Mouse (Mus musculus) CH12.LX (cell line): ENCODE results near the gene Mrpl58.

Experiments
- CHD1 ChIP-seq: IDR thresholded peaks from 2 replicates; pipeline ENCODE4 v1.6.1; 2012; ENCODE audit warnings: low read depth, low read length, improper control_type of control experiment, inconsistent platforms
- CHD2 ChIP-seq: IDR thresholded peaks from 2 replicates; pipeline ENCODE4 v1.6.1; 2011; ENCODE audit warnings: low read length, improper control_type of control experiment
- CTCF ChIP-seq, 2 experiments: IDR thresholded peaks in 1 of 2; conservative IDR thresholded peaks in 1 of 2; 2 replicates each; pipeline ENCODE4 v1.5.1; 2011 to 2012; ENCODE audit warnings: low read depth in 2 of 2, low read length in 2 of 2, improper control_type of control experiment in 1 of 2, inconsistent platforms in 1 of 2, mild to moderate bottlenecking in 1 of 2, moderate library complexity in 1 of 2
- EP300 ChIP-seq: IDR thresholded peaks from 2 replicates; pipeline ENCODE4 v1.6.1; 2011; ENCODE audit warnings: low read length, improper control_type of control experiment
- GABPA ChIP-seq: IDR thresholded peaks from 2 replicates; pipeline ENCODE4 v1.6.1; 2012; ENCODE audit warnings: low read depth, low read length, improper control_type of control experiment, inconsistent platforms; ENCODE audit not compliant: insufficient replicate concordance
- MAFK ChIP-seq: IDR thresholded peaks from 2 replicates; pipeline ENCODE4 v1.6.1; 2011; ENCODE audit warnings: low read length, improper control_type of control experiment; ENCODE audit not compliant: insufficient replicate concordance
- MYC ChIP-seq: IDR thresholded peaks from 2 replicates; pipeline ENCODE4 v1.6.1; 2011; ENCODE audit warnings: low read depth, mild to moderate bottlenecking, improper control_type of control experiment, low read length
- POLR2A ChIP-seq: IDR thresholded peaks from 2 replicates; pipeline ENCODE4 v1.6.1; 2011; ENCODE audit warnings: low read depth, mild to moderate bottlenecking, improper control_type of control experiment, low read length
- POLR2AphosphoS2 ChIP-seq: IDR thresholded peaks from 2 replicates; pipeline ENCODE4 v1.6.1; 2011; ENCODE audit warnings: low read depth, low read length, improper control_type of control experiment
- SMC3 ChIP-seq: IDR thresholded peaks from 2 replicates; pipeline ENCODE4 v1.6.1; 2011; ENCODE audit warnings: low read depth, low read length, improper control_type of control experiment
- TCF12 ChIP-seq: IDR thresholded peaks from 2 replicates; pipeline ENCODE4 v1.6.1; 2014; ENCODE audit warnings: low read depth, mild to moderate bottlenecking, inconsistent platforms, low read length, improper control_type of control experiment
- USF1 ChIP-seq: IDR thresholded peaks from 2 replicates; pipeline ENCODE4 v1.6.1; 2014; ENCODE audit warnings: low read depth, mild to moderate bottlenecking, inconsistent platforms, low read length, improper control_type of control experiment
- ZC3H11A ChIP-seq: IDR thresholded peaks from 2 replicates; pipeline ENCODE4 v1.6.1; 2012; ENCODE audit warnings: low read depth, mild to moderate bottlenecking, inconsistent platforms, low read length, improper control_type of control experiment
- ZNF384 ChIP-seq: IDR thresholded peaks from 2 replicates; pipeline ENCODE4 v1.6.1; 2012; ENCODE audit warnings: low read depth, low read length, improper control_type of control experiment, inconsistent platforms

- peak; percentile 42 to 49 for TF ChIP-seq CTCF (conservative IDR thresholded peaks at IDR 0.05 in 1 of 2, IDR thresholded peaks at IDR 0.05 in 1 of 2; ENCODE audit: low read depth in 2 of 2, low read length in 2 of 2)
- TF ChIP-seq MYC, result no peak
- TF ChIP-seq ZNF384, result no peak
- peak; percentile 10; the same call in 1 of the 2 replicates for TF ChIP-seq SMC3
- TF ChIP-seq CHD1, result no peak
- TF ChIP-seq CHD2, result no peak
- no peak for TF ChIP-seq POLR2AphosphoS2
- no peak for TF ChIP-seq POLR2A
- no peak for TF ChIP-seq GABPA
- no peak for TF ChIP-seq MAFK
- TF ChIP-seq TCF12, result no peak
- TF ChIP-seq EP300, result no peak
- no peak for TF ChIP-seq USF1
- TF ChIP-seq ZC3H11A, result no peak
Measured at GRCm38 (mm10) chr11:115439906-115440595, 36.5 kb downstream of the Mrpl58 start, which contains the start of gene Trim80.
